Mouse (Mus musculus) stomach, postnatal 0 days (tissue): ENCODE measurements around the gene Traf5. TPM values are rescaled to one million over a fixed set of nuclear protein-coding genes. Genes with fewer than 3 reads are reported as not detected.

Experiments used
- ATAC-seq: fragments of 200-750 bp; cut with Nextera tagmentation; 2 replicates; pipeline ENCODE4 v1.8.0; 2017; ENCODE audit not compliant: low FRiP score, low TSS enrichment
- DNase-seq: peaks from one replicate; pipeline ENCODE4 v3.0.0-alpha.2; 2016; ENCODE audit warnings: low spot score
- H3K27ac ChIP-seq: fragments of 300-500 bp; sonication (generic); replicated peaks from 2 replicates; pipeline ENCODE4 v1.5.1; 2014; ENCODE audit warnings: mild to moderate bottlenecking, control low read depth
- H3K27me3 ChIP-seq: fragments of 300-500 bp; sonication (generic); 2 replicates; pipeline ENCODE4 v1.6.1; 2014; ENCODE audit warnings: low read length; ENCODE audit not compliant: control insufficient read depth, insufficient read depth
- H3K36me3 ChIP-seq: fragments of 300-500 bp; sonication (generic); 2 replicates; pipeline ENCODE4 v1.6.1; 2014; ENCODE audit warnings: low read length, mixed read lengths; ENCODE audit not compliant: control insufficient read depth, insufficient read depth
- H3K4me1 ChIP-seq: fragments of 300-500 bp; sonication (generic); replicated peaks from 2 replicates; pipeline ENCODE4 v1.6.1; 2014; ENCODE audit warnings: antibody characterized with exemption; ENCODE audit not compliant: control insufficient read depth, insufficient read depth
- H3K4me2 ChIP-seq: fragments of 300-500 bp; sonication (generic); replicated peaks from 2 replicates; pipeline ENCODE4 v1.6.1; 2014; ENCODE audit warnings: low read depth, mild to moderate bottlenecking, control low read depth, moderate library complexity
- H3K4me3 ChIP-seq: fragments of 300-500 bp; sonication (generic); 2 replicates; pipeline ENCODE4 v1.5.1; 2014; ENCODE audit warnings: low read depth, low read length, control low read depth
- H3K9ac ChIP-seq: fragments of 300-500 bp; sonication (generic); 2 replicates; pipeline ENCODE4 v1.6.1; 2014; ENCODE audit warnings: mild to moderate bottlenecking, low read length, control low read depth, mixed read lengths
- H3K9me3 ChIP-seq: fragments of 300-500 bp; sonication (generic); 2 replicates; pipeline ENCODE4 v1.6.1; 2016; ENCODE audit warnings: low read length; ENCODE audit not compliant: control insufficient read depth
- CTCF ChIP-seq: IDR thresholded peaks from 2 replicates; pipeline ENCODE4 v1.5.1; 2016; ENCODE audit warnings: antibody characterized with exemption, low read depth, mild to moderate bottlenecking, moderate library complexity
- EP300 ChIP-seq: optimal IDR thresholded peaks from 2 replicates; pipeline ENCODE3; 2016; ENCODE audit warnings: antibody characterized with exemption
- WGBS: fragments of 180-500 bp; shearing (Covaris S2); extraction: QIAGEN DNeasy Blood & Tissue Kit; methylation state at CpG from one replicate; pipeline ENCODE4 v1.1.7; 2014; 5-methylcytosine and 5-hydroxymethylcytosine counted together
- polyA plus RNA-seq: library from polyadenylated mRNA; unstranded; fragments of >200 nt; fragmentation: Nextera tagmentation; extraction: Ambion mirVana; gene quantifications from 2 replicates; pipeline ENCODE4 v1.2.1, GENCODE M21; 2015

Traf5 gene
- polyA plus RNA-seq, 1 experiment from 2014 or later: 17.7 TPM

DNA sequence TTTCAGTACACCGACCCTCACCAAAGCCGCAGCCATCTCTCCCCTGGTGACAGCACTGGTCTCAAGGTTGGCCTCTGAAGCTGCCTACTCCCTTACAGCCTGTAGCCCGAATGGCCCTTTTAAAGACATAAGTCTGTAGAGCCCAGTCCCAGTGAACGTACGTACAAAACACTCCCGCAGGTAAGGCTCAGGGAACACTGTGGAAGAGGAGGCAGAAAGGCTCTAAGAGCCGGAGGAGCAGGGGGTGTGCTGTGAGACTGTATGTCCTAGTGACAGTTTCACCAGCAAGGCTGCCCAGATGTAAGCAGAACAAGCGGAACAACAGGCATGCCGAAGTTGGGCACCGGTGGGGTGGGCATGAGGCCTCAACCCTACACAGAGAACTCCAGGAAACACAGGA lies 7.1 kb downstream of the Traf5 start:
- Histone ChIP-seq H3K27ac (no peak overlapping the region), H3K4me3 (no peak overlapping the region), H3K4me1 (0 out of 2 replicates have a peak, but pooled peaks cover 3% of the 10 kb centered on the region), H3K4me2 (no peak overlapping the region), H3K36me3 (peaks cover 4% of the 10 kb centered on the region; the same call in 1 of the 2 replicates), H3K9ac (no peak overlapping the region), H3K27me3 (no peaks in the 10 kb centered on the region), H3K9me3 (no peaks in the 10 kb centered on the region; the same call in 1 of the 2 replicates)
- WGBS: 95% methylated on average over 10 of the region's 10 CpGs
- TF ChIP-seq CTCF (no peak), EP300 (no peak)
- DNase-seq (no peak), ATAC-seq (no peak)

DNA sequence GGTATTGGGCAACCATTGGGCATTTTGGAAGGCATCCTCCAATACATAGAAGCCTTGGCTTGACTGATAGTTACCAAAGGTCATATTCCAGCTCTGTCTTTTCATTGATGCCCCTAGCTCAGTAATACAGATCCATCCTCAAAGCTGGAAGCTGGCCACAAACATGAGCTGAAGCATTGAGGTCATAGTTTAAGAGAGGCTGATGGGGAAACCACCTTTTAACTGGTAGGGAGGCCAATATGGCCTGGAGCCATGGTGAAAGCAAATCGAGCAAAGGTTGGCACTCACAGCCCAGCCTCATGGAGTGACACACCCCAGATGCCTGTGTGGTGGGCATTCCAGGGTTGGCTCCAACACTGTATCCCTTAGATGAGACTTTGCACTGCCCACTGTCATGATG lies 9.7 kb downstream of the Traf5 start:
- no peaks in the 10 kb centered on the region for H3K4me1 ChIP-seq
- no peak overlapping the region for H3K4me2 ChIP-seq
- no peak overlapping the region for H3K27ac ChIP-seq
- no peak overlapping the region for H3K9ac ChIP-seq
- H3K9me3 ChIP-seq: no peaks in the 10 kb centered on the region; the same call in 1 of the 2 replicates
- 64% methylated on average over 1 of the region's 1 CpGs for WGBS
- TF ChIP-seq CTCF: no peak
- TF ChIP-seq EP300: no peak
- H3K36me3 ChIP-seq: peaks cover 4% of the 10 kb centered on the region; the same call in 1 of the 2 replicates
- no peak overlapping the region for H3K4me3 ChIP-seq
- ATAC-seq (no peak), DNase-seq (no peak)
- no peaks in the 10 kb centered on the region for H3K27me3 ChIP-seq

DNA sequence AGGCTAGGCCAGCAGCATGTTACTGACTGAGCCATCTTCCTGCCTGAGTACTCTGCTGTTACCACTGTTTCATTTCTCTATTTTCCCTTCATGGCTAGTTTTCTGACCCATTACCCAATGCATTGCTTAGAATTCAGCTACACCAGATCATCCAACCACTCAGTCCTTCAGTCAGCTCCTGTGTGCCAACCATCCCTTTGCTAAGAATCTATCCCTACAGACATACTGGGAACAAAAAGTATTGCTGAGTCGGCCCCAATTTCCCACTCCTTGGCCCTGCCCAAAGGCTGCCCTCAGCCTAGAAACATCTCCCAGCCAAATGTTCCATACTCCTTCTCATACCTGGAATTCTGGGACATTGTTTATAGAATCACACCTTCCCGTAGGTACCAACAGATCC lies 11.2 kb downstream of the Traf5 start:
- Histone ChIP-seq H3K4me3 (no peak overlapping the region), H3K4me1 (peaks cover 7% of the 10 kb centered on the region), H3K27me3 (no peaks in the 10 kb centered on the region), H3K27ac (no peak overlapping the region), H3K36me3 (peaks cover 4% of the 10 kb centered on the region; the same call in 1 of the 2 replicates), H3K4me2 (no peak overlapping the region), H3K9ac (no peak overlapping the region), H3K9me3 (no peaks in the 10 kb centered on the region; the same call in 1 of the 2 replicates)
- no peak for TF ChIP-seq EP300
- TF ChIP-seq CTCF: no peak
- 98% methylated on average over 2 of the region's 2 CpGs for WGBS
- ATAC-seq (no peak), DNase-seq (no peak)

DNA sequence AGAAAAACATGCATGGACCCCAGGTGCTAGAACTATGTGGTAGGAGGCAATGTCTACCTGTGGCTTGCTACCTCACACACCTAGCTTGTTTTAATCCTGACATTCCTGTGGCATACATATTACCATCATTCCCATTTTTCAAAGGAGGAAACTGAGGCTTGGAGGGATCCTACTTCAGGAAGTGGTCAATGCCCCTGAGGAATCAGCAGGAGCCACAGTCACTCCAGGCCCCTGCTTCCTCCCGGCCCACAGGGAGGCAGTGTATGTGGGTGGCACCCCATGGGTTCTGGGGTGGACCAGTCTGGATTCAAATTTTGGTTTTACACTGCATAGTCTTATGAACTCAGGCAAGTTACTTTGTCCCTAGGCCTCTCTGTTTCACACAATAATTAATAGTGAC lies 13.2 kb downstream of the Traf5 start:
- Histone ChIP-seq H3K9ac (no peak overlapping the region), H3K36me3 (0 out of 2 replicates have a peak, but pooled peaks cover 4% of the 10 kb centered on the region), H3K4me1 (peaks cover 10% of the 10 kb centered on the region), H3K9me3 (no peaks in the 10 kb centered on the region; the same call in 1 of the 2 replicates), H3K4me2 (no peak overlapping the region), H3K27me3 (no peaks in the 10 kb centered on the region), H3K27ac (peak overlapping the region; percentile 76), H3K4me3 (no peak overlapping the region)
- ATAC-seq (no peak), DNase-seq (no peak)
- 83% methylated on average over 1 of the region's 1 CpGs for WGBS
- TF ChIP-seq CTCF (no peak), EP300 (no peak)

DNA sequence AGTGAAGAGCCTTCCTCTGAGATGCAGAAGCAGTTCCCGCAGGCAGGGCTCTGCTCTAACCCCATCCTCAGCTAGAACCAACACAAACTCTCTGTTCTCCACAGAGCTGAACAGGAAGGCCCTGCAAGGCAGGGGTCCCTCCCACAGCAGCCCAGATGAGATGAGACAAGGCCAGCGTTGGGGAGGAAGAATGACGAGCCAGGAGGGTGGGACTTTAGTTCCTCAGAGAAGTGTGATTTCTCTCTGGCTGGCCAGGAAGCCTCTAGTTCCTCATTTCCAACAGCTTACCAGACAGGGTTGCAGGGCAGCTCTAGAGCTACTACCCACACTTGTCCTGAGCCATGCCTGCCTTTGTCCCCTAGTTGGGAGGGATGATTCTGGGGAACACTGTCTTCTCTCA lies 14.0 kb downstream of the Traf5 start:
- Histone ChIP-seq H3K4me1 (peaks cover 10% of the 10 kb centered on the region), H3K9me3 (no peaks in the 10 kb centered on the region; the same call in 1 of the 2 replicates), H3K4me3 (no peak overlapping the region), H3K27me3 (no peaks in the 10 kb centered on the region), H3K9ac (no peak overlapping the region), H3K27ac (peak overlapping the region; percentile 76), H3K36me3 (0 out of 2 replicates have a peak, but pooled peaks cover 4% of the 10 kb centered on the region), H3K4me2 (no peak overlapping the region)
- WGBS: 37% methylated on average over 3 of the region's 3 CpGs
- TF ChIP-seq CTCF (no peak), EP300 (no peak)
- ATAC-seq (no peak; the same call in 1 of the 2 replicates), DNase-seq (no peak)

DNA sequence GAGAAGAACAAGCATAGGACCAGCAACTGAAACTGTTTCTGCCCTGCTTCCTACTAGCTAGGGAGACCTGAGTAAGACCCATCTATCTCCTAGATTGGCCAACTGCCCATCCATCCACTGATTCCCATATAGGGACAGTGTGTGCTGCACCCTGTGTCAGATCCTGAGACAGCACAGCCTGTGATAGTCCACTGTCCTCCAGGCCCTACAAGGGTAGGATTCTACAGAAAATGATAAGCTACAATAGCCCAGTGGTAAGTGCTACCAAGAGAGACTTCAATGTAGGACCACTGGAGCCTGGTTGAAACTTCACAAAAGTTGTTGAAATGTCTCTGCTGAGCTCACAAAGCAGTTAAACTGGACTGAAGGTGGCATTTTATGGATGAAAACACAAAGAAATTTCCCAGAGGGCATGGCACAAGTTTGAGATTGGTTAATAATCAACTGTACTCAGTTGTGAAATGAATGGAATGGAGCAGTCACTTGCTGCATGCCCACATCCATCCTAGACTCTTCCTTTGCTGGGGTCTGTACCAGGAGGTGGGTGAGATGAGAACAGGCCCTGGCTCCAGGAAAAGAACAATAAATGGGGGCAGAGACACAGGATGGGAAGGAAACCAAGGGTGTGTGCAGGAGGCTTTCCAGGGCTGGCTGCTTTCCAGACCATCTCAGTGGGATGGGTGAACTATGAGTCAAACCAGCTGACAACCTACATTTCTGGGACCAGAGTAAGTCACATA lies 15.4 kb downstream of the Traf5 start:
- peak overlapping the region; percentile 76 for H3K27ac ChIP-seq
- H3K27me3 ChIP-seq: no peaks in the 10 kb centered on the region
- 0 out of 2 replicates have a peak, but pooled peaks cover 4% of the 10 kb centered on the region for H3K36me3 ChIP-seq
- no peak overlapping the region for H3K4me3 ChIP-seq
- H3K4me1 ChIP-seq: peaks cover 10% of the 10 kb centered on the region
- TF ChIP-seq EP300 (no peak), CTCF (no peak)
- H3K4me2 ChIP-seq: no peak overlapping the region
- no peak for ATAC-seq
- no peaks in the 10 kb centered on the region; the same call in 1 of the 2 replicates for H3K9me3 ChIP-seq
- no peak for DNase-seq
- no peak overlapping the region for H3K9ac ChIP-seq
